Mouse (Mus musculus): ENCODE measurements at regions not wholly inside any gene's neighbourhood (a gene's known extent, or its start where the extent isn't known, plus 50 kb on each side); places are given as distances from the start of the nearest gene placed in this dataset.
A peak's percentile ranks its signal among the peaks of the same experiment; 100 is the strongest.

GRCm38 (mm10) chr10:98424450-98424849 is 489.8 kb upstream of the Atp2b1 start:
- no peak for DNase-seq (ENCODE audit: low spot score in 2 of 2)

- no peak for DNase-seq (ENCODE audit: low spot score in 2 of 2)
These were observed 479.2 kb upstream of the Atp2b1 start for GRCm38 (mm10) chr10:98434974-98435373.

GRCm38 (mm10) chr10:98461538-98461937 is 452.7 kb upstream of the Atp2b1 start:
- no peak for DNase-seq (ENCODE audit: low spot score in 2 of 2)

GRCm38 (mm10) chr10:98474581-98474980 is 439.6 kb upstream of the Atp2b1 start:
- DNase-seq (ENCODE audit: low spot score in 2 of 2), result no peak

- DNase-seq (ENCODE audit: low spot score in 2 of 2), result peak in 1 of 2 experiments; percentile 18
These were observed 428.2 kb upstream of the Atp2b1 start for GRCm38 (mm10) chr10:98485751-98486681.

GRCm38 (mm10) chr10:98494354-98494753 is 419.9 kb upstream of the Atp2b1 start:
- DNase-seq (ENCODE audit: low spot score in 2 of 2), result peak; percentile 17 to 27

- DNase-seq (ENCODE audit: low spot score in 2 of 2), result no peak
These were observed 418.0 kb upstream of the Atp2b1 start for GRCm38 (mm10) chr10:98496254-98496653.

GRCm38 (mm10) chr10:98500315-98500714 is 413.9 kb upstream of the Atp2b1 start:
- no peak for DNase-seq (ENCODE audit: low spot score in 2 of 2)

- no peak for DNase-seq (ENCODE audit: low spot score in 2 of 2)
These were observed 412.6 kb upstream of the Atp2b1 start for GRCm38 (mm10) chr10:98501566-98501965.

GRCm38 (mm10) chr10:98504524-98504923 is 409.7 kb upstream of the Atp2b1 start:
- DNase-seq (ENCODE audit: low spot score in 2 of 2), result no peak

GRCm38 (mm10) chr10:98508515-98509143 is 405.6 kb upstream of the Atp2b1 start:
- no peak for DNase-seq (ENCODE audit: low spot score in 2 of 2)

GRCm38 (mm10) chr10:98514836-98515235 is 399.4 kb upstream of the Atp2b1 start:
- DNase-seq (ENCODE audit: low spot score in 2 of 2), result no peak

GRCm38 (mm10) chr10:98517609-98518008 is 396.6 kb upstream of the Atp2b1 start:
- DNase-seq (ENCODE audit: low spot score in 2 of 2), result no peak

GRCm38 (mm10) chr10:98529565-98529964 is 384.6 kb upstream of the Atp2b1 start:
- DNase-seq (ENCODE audit: low spot score in 2 of 2), result no peak

GRCm38 (mm10) chr10:98531425-98531824 is 382.8 kb upstream of the Atp2b1 start:
- no peak for DNase-seq (ENCODE audit: low spot score in 2 of 2)

- DNase-seq (ENCODE audit: low spot score in 2 of 2), result no peak
These were observed 375.5 kb upstream of the Atp2b1 start for GRCm38 (mm10) chr10:98538706-98539105.

- DNase-seq (ENCODE audit: low spot score in 2 of 2), result no peak
These were observed 373.1 kb upstream of the Atp2b1 start for GRCm38 (mm10) chr10:98541062-98541461.

- DNase-seq (ENCODE audit: low spot score in 2 of 2), result no peak
These were observed 372.1 kb upstream of the Atp2b1 start for GRCm38 (mm10) chr10:98542072-98542471.

- no peak for DNase-seq (ENCODE audit: low spot score in 2 of 2)
These were observed 370.8 kb upstream of the Atp2b1 start for GRCm38 (mm10) chr10:98543253-98543997.

- DNase-seq (ENCODE audit: low spot score in 2 of 2), result no peak
These were observed 370.2 kb upstream of the Atp2b1 start for GRCm38 (mm10) chr10:98543998-98544349.

GRCm38 (mm10) chr10:98554575-98554974 is 359.6 kb upstream of the Atp2b1 start:
- no peak for DNase-seq (ENCODE audit: low spot score in 2 of 2)

- no peak for DNase-seq (ENCODE audit: low spot score in 2 of 2)
These were observed 356.6 kb upstream of the Atp2b1 start for GRCm38 (mm10) chr10:98557470-98558060.

All from gastrocnemius, adult 8-10 months (tissue).